Mouse (Mus musculus): ENCODE data around the gene Tec. TPM values are rescaled to one million over a fixed set of nuclear protein-coding genes. Genes with fewer than 3 reads are reported as not detected.

The Tec gene
- polyA plus RNA-seq, 1 experiment from 2014 or later: 9.5 TPM

DNA sequence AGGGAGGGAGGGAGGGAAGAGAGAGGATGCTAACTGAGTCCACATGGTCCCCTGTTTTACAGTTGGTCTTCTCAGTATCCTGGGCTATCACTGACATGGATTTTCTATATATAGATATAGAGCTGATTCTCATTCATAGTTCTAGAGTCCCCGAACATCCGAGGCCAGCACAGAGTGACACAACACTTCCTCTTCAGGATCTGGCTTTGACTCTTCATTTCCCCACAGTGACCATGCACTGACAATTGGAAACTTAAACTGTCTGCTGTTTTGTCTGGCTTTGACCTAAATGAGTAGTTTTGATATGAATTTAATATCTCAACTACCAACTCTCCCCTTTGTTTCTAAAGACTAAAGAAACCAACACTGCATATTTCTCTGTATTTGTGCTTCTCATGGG is 144.9 kb downstream of the Tec start:
- Histone ChIP-seq H3K4me2 (replicated peaks; ENCODE audit: low read depth) (no peak overlapping the region), H3K9me3 (ENCODE audit: control insufficient read depth, low read length) (no peaks in the 10 kb centered on the region), H3K9ac (ENCODE audit: low read length) (no peak overlapping the region), H3K27me3 (ENCODE audit: control insufficient read depth, insufficient read depth, low read length) (no peaks in the 10 kb centered on the region), H3K36me3 (ENCODE audit: control insufficient read depth, insufficient read depth, low read length) (no peaks in the 10 kb centered on the region), H3K27ac (replicated peaks) (no peak overlapping the region), H3K4me3 (ENCODE audit: low read depth, low read length) (no peak overlapping the region), H3K4me1 (replicated peaks; ENCODE audit: control insufficient read depth, insufficient read depth) (no peaks in the 10 kb centered on the region)
- TF ChIP-seq EP300 (optimal IDR thresholded peaks at IDR 0.05) (no peak), CTCF (IDR thresholded peaks at IDR 0.05; ENCODE audit: low read depth) (no peak)
- ATAC-seq (ENCODE audit: low FRiP score, low TSS enrichment) (no peak), DNase-seq (ENCODE audit: low spot score) (no peak)
- WGBS: 69% methylated on average over 2 of the region's 2 CpGs

DNA sequence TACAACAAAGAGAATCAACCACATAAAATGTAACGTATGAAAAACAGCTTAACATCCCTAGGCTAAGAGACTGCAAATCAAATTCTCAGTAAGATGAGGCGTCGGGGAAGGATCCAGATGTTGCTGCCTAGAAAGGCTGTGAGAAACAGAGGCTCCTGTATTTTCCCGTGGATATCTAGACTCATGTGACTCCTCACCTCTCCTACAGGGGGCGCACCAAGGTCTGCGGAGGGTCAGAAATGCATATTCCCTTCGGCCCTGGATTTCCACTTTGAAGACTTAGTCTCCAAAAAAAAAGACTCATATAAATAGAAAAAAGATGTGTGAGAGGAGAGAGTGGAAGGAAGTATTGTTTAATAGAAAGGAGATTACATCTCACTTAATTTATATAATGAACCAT is 147.7 kb downstream of the Tec start:
- no peaks in the 10 kb centered on the region for H3K36me3 ChIP-seq (ENCODE audit: control insufficient read depth, insufficient read depth, low read length)
- ATAC-seq (ENCODE audit: low FRiP score, low TSS enrichment) (no peak), DNase-seq (ENCODE audit: low spot score) (no peak)
- no peaks in the 10 kb centered on the region for H3K4me1 ChIP-seq (replicated peaks; ENCODE audit: control insufficient read depth, insufficient read depth)
- 58% methylated on average over 7 of the region's 7 CpGs for WGBS
- no peaks in the 10 kb centered on the region for H3K9me3 ChIP-seq (ENCODE audit: control insufficient read depth, low read length)
- no peak overlapping the region for H3K4me2 ChIP-seq (replicated peaks; ENCODE audit: low read depth)
- no peaks in the 10 kb centered on the region for H3K27me3 ChIP-seq (ENCODE audit: control insufficient read depth, insufficient read depth, low read length)
- H3K4me3 ChIP-seq (ENCODE audit: low read depth, low read length): no peak overlapping the region
- TF ChIP-seq CTCF (IDR thresholded peaks at IDR 0.05; ENCODE audit: low read depth) (peak; percentile 50), EP300 (optimal IDR thresholded peaks at IDR 0.05) (no peak)
- H3K9ac ChIP-seq (ENCODE audit: low read length): no peak overlapping the region
- H3K27ac ChIP-seq (replicated peaks): no peak overlapping the region

- 23% methylated on average over 4 of the region's 4 CpGs for WGBS
- no peaks in the 10 kb centered on the region for H3K27me3 ChIP-seq (ENCODE audit: control insufficient read depth, insufficient read depth, low read length)
- H3K4me3 ChIP-seq (ENCODE audit: low read depth, low read length): no peak overlapping the region
- H3K36me3 ChIP-seq (ENCODE audit: control insufficient read depth, insufficient read depth, low read length): no peaks in the 10 kb centered on the region
- ATAC-seq (ENCODE audit: low FRiP score, low TSS enrichment): peak; percentile 52
- no peak overlapping the region for H3K9ac ChIP-seq (ENCODE audit: low read length)
- H3K27ac ChIP-seq (replicated peaks): no peak overlapping the region
- H3K4me1 ChIP-seq (replicated peaks; ENCODE audit: control insufficient read depth, insufficient read depth): no peaks in the 10 kb centered on the region
- peak; percentile 68 for DNase-seq (ENCODE audit: low spot score)
- H3K9me3 ChIP-seq (ENCODE audit: control insufficient read depth, low read length): no peaks in the 10 kb centered on the region
- no peak overlapping the region for H3K4me2 ChIP-seq (replicated peaks; ENCODE audit: low read depth)
- peak; percentile 97 for TF ChIP-seq CTCF (IDR thresholded peaks at IDR 0.05; ENCODE audit: low read depth)
- TF ChIP-seq EP300 (optimal IDR thresholded peaks at IDR 0.05): no peak
These were observed 157.6 kb downstream of the Tec start for GRCm38 (mm10) chr5:72710572-72711278.

- DNase-seq (ENCODE audit: low spot score) (peak; percentile 75), ATAC-seq (ENCODE audit: low FRiP score, low TSS enrichment) (peak; percentile 97)
- 79% methylated on average over 9 of the region's 9 CpGs for WGBS
- H3K4me1 ChIP-seq (replicated peaks; ENCODE audit: control insufficient read depth, insufficient read depth): no peaks in the 10 kb centered on the region
- no peak overlapping the region for H3K27ac ChIP-seq (replicated peaks)
- H3K9ac ChIP-seq (ENCODE audit: low read length): no peak overlapping the region
- no peak overlapping the region for H3K4me3 ChIP-seq (ENCODE audit: low read depth, low read length)
- no peak for TF ChIP-seq CTCF (IDR thresholded peaks at IDR 0.05; ENCODE audit: low read depth)
- TF ChIP-seq EP300 (optimal IDR thresholded peaks at IDR 0.05): no peak
- no peaks in the 10 kb centered on the region for H3K9me3 ChIP-seq (ENCODE audit: control insufficient read depth, low read length)
- H3K27me3 ChIP-seq (ENCODE audit: control insufficient read depth, insufficient read depth, low read length): no peaks in the 10 kb centered on the region
- no peaks in the 10 kb centered on the region for H3K36me3 ChIP-seq (ENCODE audit: control insufficient read depth, insufficient read depth, low read length)
- H3K4me2 ChIP-seq (replicated peaks; ENCODE audit: low read depth): no peak overlapping the region
These were observed 158.3 kb downstream of the Tec start for GRCm38 (mm10) chr5:72709976-72710375.

- Histone ChIP-seq H3K27me3 (ENCODE audit: control insufficient read depth, insufficient read depth, low read length) (no peaks in the 10 kb centered on the region), H3K27ac (replicated peaks) (no peak overlapping the region), H3K4me3 (ENCODE audit: low read depth, low read length) (no peak overlapping the region), H3K4me1 (replicated peaks; ENCODE audit: control insufficient read depth, insufficient read depth) (no peaks in the 10 kb centered on the region), H3K9ac (ENCODE audit: low read length) (no peak overlapping the region), H3K9me3 (ENCODE audit: control insufficient read depth, low read length) (no peaks in the 10 kb centered on the region; the same call in 1 of the 2 replicates), H3K4me2 (replicated peaks; ENCODE audit: low read depth) (no peak overlapping the region), H3K36me3 (ENCODE audit: control insufficient read depth, insufficient read depth, low read length) (no peaks in the 10 kb centered on the region)
- 0 out of 2 replicates have a peak, but pooled peaks have one; percentile 19 for ATAC-seq (ENCODE audit: low FRiP score, low TSS enrichment)
- 69% methylated on average over 13 of the region's 13 CpGs for WGBS
- TF ChIP-seq CTCF (IDR thresholded peaks at IDR 0.05; ENCODE audit: low read depth): no peak
- TF ChIP-seq EP300 (optimal IDR thresholded peaks at IDR 0.05): no peak
- DNase-seq (ENCODE audit: low spot score): no peak
These were observed 158.8 kb downstream of the Tec start for GRCm38 (mm10) chr5:72709451-72709850.

DNA sequence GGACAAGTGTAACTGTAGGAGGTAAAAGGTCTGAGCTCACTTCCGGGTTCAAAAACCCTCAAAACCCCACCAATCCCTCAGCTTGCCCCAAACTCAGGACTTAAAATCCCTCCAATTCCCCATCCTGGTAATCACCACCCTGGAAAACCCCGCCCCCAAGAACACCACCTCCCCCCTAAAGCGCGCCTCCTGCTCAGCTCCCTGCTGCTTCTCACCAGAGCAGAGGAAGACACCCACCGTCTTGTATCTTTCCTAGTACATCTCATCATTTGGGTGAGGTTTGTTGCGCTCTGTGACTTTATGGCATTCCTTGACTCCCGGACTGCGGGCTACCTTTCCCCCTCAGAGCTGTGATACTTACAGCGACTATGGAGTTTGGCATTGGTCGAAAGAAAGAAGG is 161.6 kb downstream of the Tec start:
- no peak for DNase-seq (ENCODE audit: low spot score)
- no peak for TF ChIP-seq CTCF (IDR thresholded peaks at IDR 0.05; ENCODE audit: low read depth)
- H3K4me1 ChIP-seq (replicated peaks; ENCODE audit: control insufficient read depth, insufficient read depth): no peaks in the 10 kb centered on the region
- WGBS: 64% methylated on average over 10 of the region's 10 CpGs
- H3K4me3 ChIP-seq (ENCODE audit: low read depth, low read length): no peak overlapping the region
- no peaks in the 10 kb centered on the region for H3K27me3 ChIP-seq (ENCODE audit: control insufficient read depth, insufficient read depth, low read length)
- no peak for ATAC-seq (ENCODE audit: low FRiP score, low TSS enrichment)
- no peaks in the 10 kb centered on the region for H3K36me3 ChIP-seq (ENCODE audit: control insufficient read depth, insufficient read depth, low read length)
- no peak overlapping the region for H3K4me2 ChIP-seq (replicated peaks; ENCODE audit: low read depth)
- H3K27ac ChIP-seq (replicated peaks): no peak overlapping the region
- no peak overlapping the region for H3K9ac ChIP-seq (ENCODE audit: low read length)
- no peaks in the 10 kb centered on the region; the same call in 1 of the 2 replicates for H3K9me3 ChIP-seq (ENCODE audit: control insufficient read depth, low read length)

Measured in stomach, postnatal 0 days (tissue).